Mouse (Mus musculus) G1E (cell line): ENCODE data around the gene Apol7b. TPM values are rescaled to one million over a fixed set of nuclear protein-coding genes. Genes with fewer than 3 reads are reported as not detected.
"Not testable (repeated sequence)": the region's sequence is repeated elsewhere in the genome, so short reads cannot be mapped to it uniquely, and the experiment has no call there.

Experiments
- ATAC-seq: 2 replicates; pipeline ENCODE4 v1.8.0; 2016; ENCODE audit warnings: mild to moderate bottlenecking; ENCODE audit not compliant: insufficient number of reproducible peaks, poor library complexity, low FRiP score, severe bottlenecking; ENCODE audit errors: extremely low read depth
- DNase-seq: peaks from one replicate; pipeline ENCODE4 v3.0.0; 2012; ENCODE audit warnings: low spot score
- H3K27me3 ChIP-seq: 2 replicates; pipeline ENCODE4 v1.6.1; 2012; ENCODE audit warnings: mild to moderate bottlenecking, low read length, inconsistent platforms; ENCODE audit not compliant: insufficient read depth
- H3K36me3 ChIP-seq: replicated peaks from 2 replicates; pipeline ENCODE3; 2012; ENCODE audit warnings: mild to moderate bottlenecking, inconsistent platforms
- H3K4me1 ChIP-seq: 2 replicates; pipeline ENCODE4 v1.6.1; 2012; ENCODE audit warnings: low read depth, low read length, inconsistent platforms, mixed read lengths; ENCODE audit not compliant: insufficient read depth
- H3K4me3 ChIP-seq: 2 replicates; pipeline ENCODE4 v1.5.1; 2012; ENCODE audit warnings: low read depth, mild to moderate bottlenecking, inconsistent platforms, low read length, moderate library complexity, mixed read lengths
- H3K9me3 ChIP-seq: replicated peaks from 2 replicates; pipeline ENCODE4 v1.6.1; 2012; ENCODE audit warnings: inconsistent platforms
- polyA plus RNA-seq: library from polyadenylated mRNA; stranded (reverse); fragments of >175 nt; gene quantifications from 2 replicates; pipeline ENCODE4 v1.2.3, GENCODE M21; 2012
- total RNA-seq, 2 experiments: library from RNA; stranded (forward) in 1 of 2; stranded (reverse) in 1 of 2; fragments of 200-1000 nt in 1 of 2; fragments of >200 nt in 1 of 2; fragmentation: Nextera tagmentation in 1 of 2; gene quantifications; 2 replicates each; pipeline ENCODE4 v1.2.3; 2014 to 2017

Gene Apol7b
- total and polyA plus RNA-seq, 3 experiments: not detected

GRCm38 (mm10) chr15:77419657-77420056 is 27.6 kb downstream of the Apol7b start:
- ATAC-seq, H3K27me3 ChIP-seq, H3K4me3 ChIP-seq, H3K4me1 ChIP-seq, DNase-seq, H3K9me3 ChIP-seq, H3K36me3 ChIP-seq: not testable (repeated sequence)

- DNase-seq, H3K36me3 ChIP-seq, ATAC-seq, H3K27me3 ChIP-seq, H3K4me3 ChIP-seq, H3K4me1 ChIP-seq, H3K9me3 ChIP-seq: not testable (repeated sequence)
Observed at GRCm38 (mm10) chr15:77416655-77417333, 30.5 kb downstream of the Apol7b start.

GRCm38 (mm10) chr15:77415653-77416052 is 31.6 kb downstream of the Apol7b start:
- DNase-seq, ATAC-seq, H3K4me1 ChIP-seq, H3K36me3 ChIP-seq, H3K4me3 ChIP-seq, H3K9me3 ChIP-seq, H3K27me3 ChIP-seq: not testable (repeated sequence)

GRCm38 (mm10) chr15:77412695-77413094 is 34.6 kb downstream of the Apol7b start:
- not testable (repeated sequence) for H3K9me3 ChIP-seq, H3K4me1 ChIP-seq, H3K4me3 ChIP-seq, H3K36me3 ChIP-seq, H3K27me3 ChIP-seq, ATAC-seq, DNase-seq

- H3K27me3 ChIP-seq, DNase-seq, ATAC-seq, H3K4me1 ChIP-seq, H3K9me3 ChIP-seq, H3K36me3 ChIP-seq, H3K4me3 ChIP-seq: not testable (repeated sequence)
Observed at GRCm38 (mm10) chr15:77411035-77411434, 36.3 kb downstream of the Apol7b start, which contains the start of gene Apol9a. TSS of gene Apol9a (minus strand) at chr15:77411135.

GRCm38 (mm10) chr15:77406370-77406769 is 40.9 kb downstream of the Apol7b start:
- not testable (repeated sequence) for H3K27me3 ChIP-seq, H3K9me3 ChIP-seq, DNase-seq, H3K4me3 ChIP-seq, H3K4me1 ChIP-seq, H3K36me3 ChIP-seq, ATAC-seq

- not testable (repeated sequence) for H3K4me3 ChIP-seq, H3K4me1 ChIP-seq, H3K36me3 ChIP-seq, H3K27me3 ChIP-seq, ATAC-seq, DNase-seq, H3K9me3 ChIP-seq
Observed at GRCm38 (mm10) chr15:77399027-77399426, 48.3 kb downstream of the Apol7b start, which contains the start of gene Apol7a. TSS of gene Apol7a (minus strand) at chr15:77399110.

GRCm38 (mm10) chr15:77397450-77398132 is 49.7 kb downstream of the Apol7b start:
- not testable (repeated sequence) for DNase-seq, H3K9me3 ChIP-seq, H3K4me1 ChIP-seq, H3K4me3 ChIP-seq, ATAC-seq, H3K36me3 ChIP-seq, H3K27me3 ChIP-seq

- not testable (repeated sequence) for H3K4me1 ChIP-seq, DNase-seq, H3K9me3 ChIP-seq, H3K36me3 ChIP-seq, ATAC-seq, H3K4me3 ChIP-seq, H3K27me3 ChIP-seq
Observed at GRCm38 (mm10) chr15:77393832-77394231, 53.5 kb downstream of the Apol7b start.
